Mouse (Mus musculus): ENCODE measurements at regions not wholly inside any gene's neighbourhood (a gene's known extent, or its start where the extent isn't known, plus 50 kb on each side); places are given as distances from the start of the nearest gene placed in this dataset.

DNA sequence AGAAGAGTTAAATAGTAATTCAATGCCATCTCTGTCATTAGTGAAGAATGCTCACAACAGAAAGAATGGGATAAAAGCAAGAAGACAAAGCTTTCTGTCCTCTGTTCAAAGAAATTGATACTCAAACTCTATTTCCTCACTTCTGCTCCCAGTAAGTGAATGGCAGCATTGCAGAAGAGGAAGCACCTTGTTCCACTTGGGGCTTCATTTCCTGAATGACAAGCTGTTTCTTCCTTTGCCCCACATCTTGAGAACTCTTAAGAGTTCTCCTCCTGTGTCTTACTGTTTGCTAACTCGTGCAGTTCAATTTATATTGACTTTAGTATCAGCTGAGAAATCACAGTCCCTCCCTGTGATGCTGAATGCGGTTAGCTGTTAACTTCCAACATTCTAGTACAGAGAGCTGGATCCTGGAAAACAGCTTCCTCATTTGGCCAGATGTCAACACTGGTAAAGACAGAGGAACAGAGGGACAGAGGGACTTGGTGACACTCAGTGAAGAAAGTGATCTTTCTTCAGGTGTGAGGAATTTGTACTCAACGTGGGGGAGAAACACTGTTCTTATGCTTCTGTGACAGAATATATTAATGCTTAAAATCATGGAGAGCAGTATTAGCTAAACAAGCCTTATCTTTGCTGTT, 840.3 kb upstream of the Marcks start:
- Histone ChIP-seq H3K36me3 (ENCODE audit: inconsistent target) (no peaks in the 10 kb centered on the region), H3K79me2 (ENCODE audit: inconsistent target) (no peaks in the 10 kb centered on the region), H3K4me3 (ENCODE audit: inconsistent target) (no peak overlapping the region), H3K27ac (no peak overlapping the region)
- 0% methylated on average over 3 of the region's 3 CpGs for WGBS (ENCODE audit: missing documents)

DNA sequence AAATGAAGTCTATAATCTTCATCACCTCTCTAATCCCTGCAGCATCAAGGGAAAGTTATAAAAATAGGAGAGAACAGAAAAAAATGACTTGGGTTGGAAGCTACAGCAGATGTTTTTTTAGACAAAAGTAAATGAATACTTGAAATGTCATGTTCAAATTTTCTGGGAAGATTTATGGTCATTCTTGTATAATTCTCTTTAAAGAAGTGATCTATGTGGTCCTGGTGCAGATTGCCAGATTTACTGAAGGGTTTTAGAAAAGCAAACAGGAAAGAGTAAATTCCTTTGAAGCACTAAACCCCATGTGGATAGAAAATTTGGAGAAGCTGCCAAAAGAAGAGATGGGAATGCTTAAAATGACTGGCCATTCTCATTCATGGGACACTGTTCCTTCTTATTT, 821.3 kb upstream of the Marcks start:
- Histone ChIP-seq H3K27ac (no peak overlapping the region), H3K36me3 (ENCODE audit: inconsistent target) (no peaks in the 10 kb centered on the region), H3K4me3 (ENCODE audit: inconsistent target) (no peak overlapping the region), H3K79me2 (ENCODE audit: inconsistent target) (no peaks in the 10 kb centered on the region)

DNA sequence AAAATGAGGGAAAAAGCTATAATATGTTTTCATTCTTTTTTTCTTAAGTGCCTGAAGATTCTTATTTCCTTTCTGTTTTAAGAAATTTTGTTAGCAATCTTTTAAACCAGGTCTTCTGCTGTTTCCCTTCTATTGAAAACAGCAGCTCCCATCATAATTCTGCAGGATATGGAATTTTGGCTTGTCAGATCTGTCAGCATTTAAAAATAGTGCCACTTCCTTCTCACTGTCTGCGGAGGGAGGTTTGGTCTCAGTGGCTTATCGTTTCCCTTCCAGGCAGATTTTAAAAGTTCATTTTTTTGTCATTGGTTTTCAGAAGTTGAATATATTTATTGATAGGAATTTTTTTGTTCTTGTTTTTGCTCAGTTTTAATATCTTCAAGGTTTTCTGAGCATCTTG, 776.1 kb upstream of the Marcks start:
- no peaks in the 10 kb centered on the region for H3K36me3 ChIP-seq (ENCODE audit: inconsistent target)
- H3K4me3 ChIP-seq (ENCODE audit: inconsistent target), result no peak overlapping the region
- no peak overlapping the region for H3K27ac ChIP-seq
- WGBS (ENCODE audit: missing documents), result 17% methylated on average over 2 of the region's 2 CpGs
- no peaks in the 10 kb centered on the region for H3K79me2 ChIP-seq (ENCODE audit: inconsistent target)

DNA sequence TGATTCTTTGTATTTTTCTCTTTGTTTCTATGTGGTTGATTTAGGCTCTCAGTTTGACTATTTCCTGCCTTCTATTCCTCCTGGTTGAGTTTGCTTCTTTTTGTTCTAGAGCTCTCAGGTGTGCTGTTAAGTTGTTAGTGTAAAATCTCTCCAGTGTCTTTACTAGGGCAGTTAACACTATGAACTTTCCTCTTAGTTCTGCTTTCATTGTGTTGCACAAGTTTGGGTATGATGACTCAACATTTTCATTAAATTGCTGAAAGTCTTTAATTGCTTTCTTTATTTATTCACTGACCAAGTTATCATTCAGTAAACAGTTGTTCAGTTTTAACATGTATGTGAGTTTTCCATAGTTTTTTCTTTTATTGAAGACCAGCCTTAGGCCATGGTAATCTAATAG, 772.9 kb upstream of the Marcks start:
- Histone ChIP-seq H3K36me3 (ENCODE audit: inconsistent target) (no peaks in the 10 kb centered on the region), H3K79me2 (ENCODE audit: inconsistent target) (no peaks in the 10 kb centered on the region), H3K27ac (no peak overlapping the region), H3K4me3 (ENCODE audit: inconsistent target) (no peak overlapping the region)

DNA sequence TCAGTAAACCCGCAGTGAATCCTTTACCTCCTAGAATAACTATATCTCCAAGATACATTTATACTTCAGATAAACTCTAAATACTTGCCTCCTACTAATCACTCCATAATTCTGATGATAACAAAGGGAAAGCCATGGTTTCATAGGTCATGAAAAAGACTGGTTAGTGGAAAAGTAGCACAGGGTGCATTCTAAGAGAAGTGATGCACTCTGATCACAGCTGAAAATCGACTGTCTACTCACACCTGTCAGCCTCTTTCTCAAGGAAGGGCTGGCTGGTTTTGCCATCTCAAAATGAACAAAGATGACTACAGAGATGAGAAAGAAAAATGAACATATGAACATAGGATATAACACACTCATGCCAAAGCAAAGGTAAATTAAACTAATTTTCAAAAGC, 769.6 kb upstream of the Marcks start:
- Histone ChIP-seq H3K79me2 (ENCODE audit: inconsistent target) (no peaks in the 10 kb centered on the region), H3K4me3 (ENCODE audit: inconsistent target) (no peak overlapping the region), H3K36me3 (ENCODE audit: inconsistent target) (no peaks in the 10 kb centered on the region), H3K27ac (no peak overlapping the region)
- 88% methylated on average over 2 of the region's 2 CpGs for WGBS (ENCODE audit: missing documents)

DNA sequence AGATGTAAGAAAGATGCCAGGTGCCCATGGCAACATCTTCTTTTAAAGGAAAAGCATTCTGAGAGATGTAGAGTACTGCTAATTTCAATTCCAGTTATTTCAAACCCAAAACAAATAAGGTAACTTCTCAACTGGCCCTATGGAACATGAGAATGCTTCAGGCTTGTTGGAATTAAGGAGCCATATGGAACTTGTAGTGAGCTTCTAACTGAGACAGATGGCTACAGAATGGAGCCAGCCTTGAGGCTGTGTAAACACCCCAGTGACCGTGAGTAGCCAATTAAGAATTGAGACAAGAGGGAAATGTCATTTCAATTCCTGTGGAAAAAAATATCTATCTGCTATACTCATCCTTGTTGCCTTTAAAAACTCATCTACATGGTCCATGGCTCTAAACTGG, 769.0 kb upstream of the Marcks start:
- H3K36me3 ChIP-seq (ENCODE audit: inconsistent target), result no peaks in the 10 kb centered on the region
- no peaks in the 10 kb centered on the region for H3K79me2 ChIP-seq (ENCODE audit: inconsistent target)
- 88% methylated on average over 1 of the region's 1 CpGs for WGBS (ENCODE audit: missing documents)
- H3K27ac ChIP-seq, result no peak overlapping the region
- no peak overlapping the region for H3K4me3 ChIP-seq (ENCODE audit: inconsistent target)

DNA sequence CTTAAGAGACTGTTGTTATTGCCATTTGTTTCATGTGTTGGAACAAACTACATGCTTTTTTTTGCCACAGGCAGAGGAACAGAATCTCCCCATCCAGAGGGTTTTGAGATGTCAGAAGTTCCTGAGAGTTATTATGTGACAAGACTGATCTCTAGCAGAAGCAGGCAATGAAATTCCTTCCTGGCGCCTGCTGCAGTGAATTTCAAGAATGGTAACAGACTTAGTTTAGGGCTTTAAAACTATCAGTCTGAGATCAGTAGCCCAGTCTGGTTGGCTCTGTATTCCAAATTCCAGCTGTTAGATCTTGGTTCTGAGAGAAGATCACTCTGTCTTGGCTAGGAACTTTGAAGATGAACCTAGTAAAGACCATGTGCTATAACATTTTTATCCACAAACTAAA, 749.2 kb upstream of the Marcks start:
- 100% methylated on average over 1 of the region's 1 CpGs for WGBS (ENCODE audit: missing documents)
- Histone ChIP-seq H3K36me3 (ENCODE audit: inconsistent target) (no peaks in the 10 kb centered on the region), H3K4me3 (ENCODE audit: inconsistent target) (no peak overlapping the region), H3K79me2 (ENCODE audit: inconsistent target) (no peaks in the 10 kb centered on the region), H3K27ac (no peak overlapping the region)

DNA sequence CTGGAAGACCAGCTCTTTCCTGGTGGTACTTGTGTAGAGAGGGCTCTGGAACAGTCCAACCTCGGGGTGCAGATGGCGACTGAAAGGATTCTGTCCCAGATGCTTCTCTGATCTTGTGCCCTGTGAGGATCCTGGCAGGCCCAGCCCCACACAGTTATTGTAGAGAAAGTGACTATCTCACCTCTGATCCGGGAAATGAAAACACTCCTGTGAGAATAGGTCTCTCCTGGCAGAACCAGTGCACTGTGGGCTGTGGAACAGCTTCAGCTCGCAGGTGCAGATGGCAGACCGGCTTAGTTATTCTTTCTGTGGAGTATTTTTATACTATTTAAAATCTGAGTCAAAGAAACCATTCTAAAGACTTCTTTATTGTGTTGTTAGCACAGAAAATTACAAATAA, 742.1 kb upstream of the Marcks start:
- H3K27ac ChIP-seq, result no peak overlapping the region
- no peaks in the 10 kb centered on the region for H3K36me3 ChIP-seq (ENCODE audit: inconsistent target)
- H3K79me2 ChIP-seq (ENCODE audit: inconsistent target), result no peaks in the 10 kb centered on the region
- H3K4me3 ChIP-seq (ENCODE audit: inconsistent target), result no peak overlapping the region
- 93% methylated on average over 5 of the region's 5 CpGs for WGBS (ENCODE audit: missing documents)

DNA sequence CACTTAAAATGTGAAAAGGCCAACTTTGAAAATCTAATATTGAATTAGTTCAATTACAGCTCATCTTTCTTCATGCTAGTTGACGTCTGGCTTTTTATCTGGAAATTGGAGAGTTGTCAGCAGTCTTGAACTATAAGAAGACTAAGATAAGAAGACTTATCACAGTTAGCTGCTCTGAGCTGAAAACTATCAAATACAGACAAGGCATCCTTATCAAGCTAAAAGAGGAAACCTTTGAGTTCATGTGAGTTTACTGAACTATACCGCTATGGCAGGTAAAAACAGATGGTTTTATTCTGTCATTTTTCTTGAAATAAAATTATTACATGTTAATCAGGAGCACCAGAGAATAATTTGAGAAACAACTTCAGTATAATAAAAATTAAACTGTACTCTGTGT, 735.2 kb upstream of the Marcks start:
- no peak overlapping the region for H3K4me3 ChIP-seq (ENCODE audit: inconsistent target)
- WGBS (ENCODE audit: missing documents), result 87% methylated on average over 2 of the region's 2 CpGs

DNA sequence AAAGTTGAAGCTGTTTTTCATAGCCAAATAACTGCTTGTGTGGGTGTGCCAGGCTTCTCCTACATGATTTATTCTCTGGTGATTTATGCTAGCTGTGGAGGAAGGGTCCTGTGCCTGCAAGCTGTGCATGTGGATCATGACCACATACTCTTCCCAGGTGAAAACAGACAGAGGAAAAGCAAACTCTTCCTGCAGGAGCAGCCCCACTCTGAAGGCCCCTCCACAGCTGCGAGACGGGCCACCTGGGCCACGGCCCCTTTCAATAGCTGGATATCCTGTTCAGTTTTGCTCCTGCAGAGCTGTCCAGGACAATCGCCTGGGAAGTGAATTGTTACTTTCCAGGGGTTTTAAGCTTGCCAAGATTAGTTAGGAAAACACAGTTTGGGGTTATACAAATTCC, 722.3 kb upstream of the Marcks start:
- 83% methylated on average over 4 of the region's 4 CpGs for WGBS (ENCODE audit: missing documents)
- H3K79me2 ChIP-seq (ENCODE audit: inconsistent target), result no peaks in the 10 kb centered on the region

More for the DNA sequence above, 735.2 kb upstream of the Marcks start:
- no peaks in the 10 kb centered on the region for H3K79me2 ChIP-seq (ENCODE audit: inconsistent target)
- H3K36me3 ChIP-seq (ENCODE audit: inconsistent target), result no peaks in the 10 kb centered on the region
- no peak overlapping the region for H3K27ac ChIP-seq

DNA sequence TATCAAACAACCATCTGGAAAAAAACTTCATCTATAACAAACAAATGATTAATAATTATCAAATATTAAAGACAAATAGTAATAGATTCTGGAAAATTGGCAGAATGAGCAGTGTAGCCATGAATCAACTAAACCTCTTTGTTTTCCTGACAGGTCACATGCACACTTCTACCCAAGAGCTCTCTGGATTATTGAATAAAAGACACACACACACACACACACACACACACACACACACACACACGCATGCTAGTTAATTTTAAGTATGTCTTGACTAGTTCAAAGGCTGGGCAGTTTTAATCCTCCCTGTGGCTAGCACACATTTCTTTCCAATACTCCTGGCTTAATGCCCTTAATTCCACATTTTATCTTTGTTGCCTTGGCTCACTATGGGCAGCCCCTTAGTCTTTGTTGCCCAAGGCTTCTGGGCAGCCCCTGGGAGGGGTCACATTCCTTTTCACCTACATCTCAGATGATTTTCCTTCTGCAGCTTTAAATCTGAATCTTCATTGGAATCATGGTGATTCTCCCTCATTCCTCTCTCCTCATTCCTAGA, 710.6 kb upstream of the Marcks start:
- H3K27ac ChIP-seq, result no peak overlapping the region
- WGBS (ENCODE audit: missing documents), result no CpG with 5 or more reads among the region's 1 CpGs
- H3K36me3 ChIP-seq (ENCODE audit: inconsistent target), result no peaks in the 10 kb centered on the region
- no peak overlapping the region for H3K4me3 ChIP-seq (ENCODE audit: inconsistent target)
- H3K79me2 ChIP-seq (ENCODE audit: inconsistent target), result no peaks in the 10 kb centered on the region

More for the DNA sequence above, 722.3 kb upstream of the Marcks start:
- no peak overlapping the region for H3K4me3 ChIP-seq (ENCODE audit: inconsistent target)
- no peaks in the 10 kb centered on the region for H3K36me3 ChIP-seq (ENCODE audit: inconsistent target)
- H3K27ac ChIP-seq, result no peak overlapping the region

DNA sequence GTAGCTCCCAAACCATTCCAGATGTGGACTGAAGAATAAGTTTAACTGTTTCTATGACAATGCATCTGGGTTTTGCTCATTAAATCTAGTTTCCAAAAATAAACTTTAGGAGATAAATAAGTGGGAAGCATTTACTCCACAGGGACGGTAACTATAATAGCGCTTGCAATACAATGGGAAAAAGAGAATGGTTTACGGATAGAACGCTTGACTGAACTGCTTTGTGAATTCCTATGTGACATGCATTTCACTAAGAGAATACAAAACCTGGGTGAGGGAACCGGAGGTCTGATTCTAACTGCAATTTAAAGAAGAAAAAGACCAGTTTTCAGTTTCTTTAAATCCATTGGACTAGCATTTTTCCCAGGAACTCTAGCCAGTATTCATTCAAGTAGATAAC, 704.1 kb upstream of the Marcks start:
- 93% methylated on average over 5 of the region's 5 CpGs for WGBS (ENCODE audit: missing documents)
- H3K36me3 ChIP-seq (ENCODE audit: inconsistent target), result no peaks in the 10 kb centered on the region
- H3K4me3 ChIP-seq (ENCODE audit: inconsistent target), result no peak overlapping the region
- H3K79me2 ChIP-seq (ENCODE audit: inconsistent target), result no peaks in the 10 kb centered on the region
- no peak overlapping the region for H3K27ac ChIP-seq

DNA sequence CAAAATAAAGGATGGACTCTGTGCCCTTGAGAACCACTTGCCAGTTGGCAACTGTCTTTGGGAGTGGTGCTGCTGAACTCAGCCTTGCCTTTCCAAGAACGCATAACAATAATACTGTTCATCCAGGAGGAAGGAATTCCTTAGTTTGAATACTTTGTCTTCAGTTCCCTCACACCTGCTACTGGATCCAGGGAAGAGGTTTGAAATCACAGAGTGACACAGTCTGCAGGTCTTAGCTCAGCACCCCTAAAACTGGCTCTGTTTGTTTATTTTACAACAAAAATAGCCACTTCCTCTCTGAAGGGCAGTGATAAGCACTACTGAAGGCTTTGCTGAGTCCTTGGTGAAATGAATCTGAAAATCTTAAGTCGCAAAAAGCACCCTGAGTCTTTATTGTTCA, 703.1 kb upstream of the Marcks start:
- H3K79me2 ChIP-seq (ENCODE audit: inconsistent target), result no peaks in the 10 kb centered on the region
- no peaks in the 10 kb centered on the region for H3K36me3 ChIP-seq (ENCODE audit: inconsistent target)
- H3K4me3 ChIP-seq (ENCODE audit: inconsistent target), result no peak overlapping the region
- H3K27ac ChIP-seq, result no peak overlapping the region
- WGBS (ENCODE audit: missing documents), result 51% methylated on average over 2 of the region's 2 CpGs

DNA sequence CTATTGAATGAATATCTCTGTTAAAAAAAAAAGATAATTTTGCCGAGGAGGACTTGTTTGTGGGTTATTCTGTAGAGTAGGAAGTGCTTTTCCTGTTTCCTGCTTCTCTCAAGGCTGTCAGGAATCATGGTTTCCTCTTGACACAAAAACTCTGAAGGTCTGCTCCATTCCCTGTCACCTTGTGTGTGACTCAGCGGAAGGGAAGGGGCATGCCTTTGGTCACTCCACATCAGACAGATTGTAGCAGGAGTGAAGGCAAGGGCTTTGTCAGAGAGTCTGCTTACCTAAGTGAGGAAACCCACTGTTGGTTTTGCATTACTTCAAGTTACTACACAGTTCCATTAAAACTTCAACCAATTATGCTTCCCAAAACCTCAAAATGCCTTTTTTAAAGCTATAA, 699.0 kb upstream of the Marcks start:
- Histone ChIP-seq H3K27ac (no peak overlapping the region), H3K4me3 (ENCODE audit: inconsistent target) (no peak overlapping the region), H3K79me2 (ENCODE audit: inconsistent target) (no peaks in the 10 kb centered on the region), H3K36me3 (ENCODE audit: inconsistent target) (no peaks in the 10 kb centered on the region)
- 35% methylated on average over 2 of the region's 2 CpGs for WGBS (ENCODE audit: missing documents)

DNA sequence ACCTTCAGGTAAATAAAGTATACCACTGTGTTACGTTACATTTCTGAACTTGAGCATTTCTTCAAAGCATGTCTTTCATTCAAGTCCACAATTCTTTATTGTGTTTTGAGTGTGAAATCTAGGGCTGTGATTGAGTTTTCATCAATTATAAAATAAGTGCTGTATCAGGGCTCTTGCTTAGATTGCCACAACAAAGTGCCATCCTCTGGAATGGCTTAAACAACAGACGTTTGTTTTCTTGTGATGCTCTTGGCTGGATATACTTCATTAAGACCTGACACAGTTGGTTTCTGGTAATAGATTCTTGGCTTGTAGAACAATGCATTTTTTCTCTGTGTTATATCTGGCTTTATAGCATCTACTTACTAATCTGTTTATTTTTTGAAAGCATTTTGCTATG, 674.3 kb upstream of the Marcks start:
- no peak overlapping the region for H3K27ac ChIP-seq
- H3K36me3 ChIP-seq (ENCODE audit: inconsistent target), result no peaks in the 10 kb centered on the region
- H3K4me3 ChIP-seq (ENCODE audit: inconsistent target), result no peak overlapping the region
- H3K79me2 ChIP-seq (ENCODE audit: inconsistent target), result no peaks in the 10 kb centered on the region
- WGBS (ENCODE audit: missing documents), result 100% methylated on average over 2 of the region's 2 CpGs

DNA sequence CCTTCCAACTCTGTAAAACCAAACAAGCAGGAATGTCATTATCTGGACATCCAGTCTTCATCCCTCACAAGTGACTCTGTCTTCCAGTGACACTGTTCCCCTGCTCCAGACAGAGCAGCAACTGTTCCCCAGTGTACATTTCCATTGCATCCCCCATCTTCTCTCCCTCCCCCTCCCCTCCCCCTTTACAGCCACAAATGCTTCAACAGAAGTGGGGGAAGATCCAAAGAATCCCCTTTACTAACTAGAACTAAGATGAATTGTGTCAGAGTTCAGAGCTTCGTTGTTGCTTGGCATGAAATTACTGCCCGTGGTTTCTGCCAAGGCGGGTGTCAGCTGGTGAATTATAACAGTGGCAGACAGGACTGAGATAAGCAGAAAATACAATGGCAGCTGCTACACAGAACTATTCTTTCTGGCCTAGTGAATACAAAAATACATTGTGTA, 673.7 kb upstream of the Marcks start:
- H3K36me3 ChIP-seq (ENCODE audit: inconsistent target), result no peaks in the 10 kb centered on the region
- no peaks in the 10 kb centered on the region for H3K79me2 ChIP-seq (ENCODE audit: inconsistent target)
- 18% methylated on average over 3 of the region's 3 CpGs for WGBS (ENCODE audit: missing documents)
- no peak overlapping the region for H3K4me3 ChIP-seq (ENCODE audit: inconsistent target)
- H3K27ac ChIP-seq, result no peak overlapping the region

All from macrophage (primary cell).